Mouse (Mus musculus): ENCODE results near the gene Scnn1g.

The Scnn1g gene

DNA sequence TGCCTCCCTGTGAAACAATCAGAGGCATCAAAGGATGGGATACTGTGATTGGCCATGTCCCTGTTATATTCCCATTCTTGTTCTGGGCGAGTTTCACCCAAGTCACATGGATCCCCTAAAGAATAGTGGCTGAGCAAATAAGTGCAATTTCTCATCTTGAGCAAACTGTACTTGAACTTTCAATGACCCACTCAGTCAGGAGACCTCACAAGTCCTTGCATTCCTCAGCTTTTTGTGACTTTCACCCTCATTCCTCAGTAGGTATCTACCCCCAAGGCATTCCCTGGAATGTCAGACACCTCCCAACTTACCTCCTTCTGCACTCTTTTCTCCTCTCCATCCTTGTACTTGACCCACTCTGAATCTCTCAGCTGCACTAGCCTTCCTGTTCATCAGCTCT is 44.3 kb downstream of the Scnn1g start:
- no peak for DNase-seq (ENCODE audit: low spot score in 2 of 2)

DNA sequence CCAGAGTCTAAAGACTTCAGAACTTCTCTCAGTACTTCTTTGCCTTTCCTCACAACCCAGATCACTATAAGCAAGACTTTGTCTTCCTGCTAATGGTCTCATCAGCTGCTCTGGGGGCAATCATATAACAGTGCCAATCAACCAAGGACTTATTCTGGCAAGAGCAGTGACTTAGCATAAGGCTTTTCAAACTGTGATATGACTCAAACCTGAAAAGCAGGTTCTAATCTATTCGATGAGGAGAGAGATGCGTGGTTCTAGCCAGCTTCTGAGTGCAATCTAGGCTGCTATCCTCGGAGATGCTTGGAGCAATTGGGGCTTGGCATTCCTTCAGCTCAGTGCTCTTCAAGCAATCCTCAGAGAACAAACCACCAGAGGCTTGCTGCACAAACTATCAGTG is 44.7 kb downstream of the Scnn1g start:
- DNase-seq (ENCODE audit: low spot score in 2 of 2), result no peak

DNA sequence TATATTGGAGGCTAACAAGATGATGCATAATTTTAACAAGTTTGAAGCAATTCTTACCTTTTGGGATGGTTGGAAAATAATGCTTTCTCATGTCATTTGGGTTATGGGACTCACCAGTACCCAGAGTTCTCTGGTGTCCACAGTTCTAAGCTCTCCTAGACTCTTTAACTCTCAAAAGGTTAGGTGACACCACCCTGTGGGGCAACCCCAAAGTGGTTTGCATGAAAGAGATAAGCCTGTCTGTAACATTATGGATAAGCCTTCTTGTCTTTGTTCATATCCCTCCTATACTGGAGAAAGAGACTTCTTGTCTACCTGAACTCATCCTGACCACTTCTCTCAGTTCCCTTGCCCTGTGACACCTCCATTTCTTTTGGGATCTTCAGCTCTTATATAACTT is 45.1 kb downstream of the Scnn1g start:
- no peak for DNase-seq (ENCODE audit: low spot score in 2 of 2)

DNA sequence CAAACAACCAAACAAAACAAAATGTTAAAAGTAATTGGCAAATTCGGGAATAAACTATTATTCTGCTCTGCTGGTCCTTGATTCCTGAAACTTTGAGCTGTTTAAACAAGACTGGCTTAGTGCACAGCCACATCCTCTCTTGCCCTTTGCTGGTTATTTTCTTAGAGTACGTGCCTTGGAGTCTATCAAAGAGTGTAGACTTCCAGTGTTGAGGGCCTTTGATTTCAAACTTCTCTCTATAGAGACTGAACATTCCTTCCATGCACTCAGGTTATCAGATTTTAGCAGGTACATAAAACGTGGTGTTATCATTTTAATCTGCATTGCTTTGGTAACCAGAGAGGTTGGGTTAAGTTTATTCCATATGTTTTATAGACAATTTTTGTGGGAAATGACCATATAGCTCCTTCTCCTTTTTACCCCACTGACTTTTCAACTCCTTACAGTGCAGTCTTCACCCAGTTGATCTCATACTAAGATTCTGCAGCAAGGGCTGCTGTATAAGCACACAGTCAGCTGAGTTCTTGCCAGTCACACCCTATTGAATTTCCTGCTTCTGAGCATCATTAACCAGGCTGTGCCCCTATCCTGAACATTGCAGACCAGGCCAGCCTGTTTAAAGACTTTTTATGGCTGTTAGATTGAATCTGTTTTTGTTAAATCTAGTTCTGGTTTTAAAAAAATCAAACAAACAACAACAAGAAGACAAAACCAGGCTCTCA is 48.1 kb downstream of the Scnn1g start:
- no peak for DNase-seq (ENCODE audit: low spot score in 2 of 2)

DNA sequence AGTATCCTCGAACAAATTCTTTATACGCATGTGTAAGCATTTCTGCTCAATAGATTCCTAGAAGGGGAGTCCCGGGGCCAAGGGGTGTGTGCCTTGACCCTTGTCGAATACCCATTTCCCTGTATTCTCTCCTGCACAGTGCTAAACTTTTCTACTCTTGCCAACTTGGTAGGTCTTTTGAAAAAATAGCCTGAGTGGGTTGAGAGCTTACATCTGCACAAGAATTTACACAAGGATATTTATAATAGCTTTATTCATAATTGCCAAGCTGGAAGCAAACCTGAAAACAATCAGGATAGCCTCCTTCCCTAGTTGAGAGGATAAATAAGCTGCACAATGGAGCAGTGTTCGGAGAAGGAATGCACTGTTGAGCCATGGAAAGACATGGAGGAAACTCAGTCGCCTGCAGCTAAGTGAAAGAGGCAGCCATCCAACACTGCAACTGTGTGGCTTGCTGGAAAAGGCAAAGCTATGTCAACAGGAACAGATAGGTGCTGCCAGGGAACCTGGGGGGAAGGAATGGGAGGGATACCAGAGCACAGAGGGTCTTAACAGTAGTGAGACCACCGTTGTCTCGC is 51.5 kb downstream of the Scnn1g start:
- DNase-seq (ENCODE audit: low spot score in 2 of 2), result no peak

DNA sequence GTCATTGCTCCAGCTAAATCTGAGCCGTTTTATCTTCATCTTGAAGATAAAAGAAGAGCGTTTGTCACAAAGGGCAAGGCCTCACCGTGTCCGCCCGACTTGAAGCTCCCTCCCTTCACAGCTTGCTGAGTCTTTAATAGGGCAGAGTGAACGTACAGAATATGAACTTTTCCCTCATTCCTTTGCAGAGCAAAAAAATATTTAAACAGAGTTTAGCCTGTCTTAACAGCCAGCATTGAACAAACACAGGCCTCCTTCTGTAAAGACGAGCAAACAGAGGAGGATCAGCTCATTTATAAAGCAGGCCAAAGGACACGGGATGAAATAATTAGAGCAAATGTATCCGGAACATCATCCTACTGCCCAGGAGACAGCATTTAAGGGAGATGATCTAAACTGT is 63.5 kb downstream of the Scnn1g start:
- DNase-seq (ENCODE audit: low spot score in 2 of 2), result no peak

DNA sequence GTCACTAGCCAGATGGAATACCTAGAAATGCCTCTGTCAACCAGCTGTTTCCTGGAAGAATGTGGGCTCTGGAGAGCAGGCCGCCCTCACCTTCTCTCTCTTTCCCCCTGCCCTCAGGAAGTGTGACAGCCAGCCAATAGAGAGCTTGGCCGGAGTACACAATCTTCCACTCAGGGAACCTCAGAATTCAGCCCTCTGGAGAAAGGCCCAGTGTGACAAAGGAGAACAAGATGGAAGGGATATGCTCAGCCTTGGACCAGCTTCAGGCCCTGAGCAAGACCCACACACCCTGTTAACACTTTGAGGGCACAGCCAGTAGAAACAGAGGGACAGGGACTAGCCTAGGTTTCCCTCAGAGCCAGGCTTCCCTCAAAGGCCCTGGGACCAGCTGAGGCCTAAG is 68.2 kb downstream of the Scnn1g start:
- DNase-seq (ENCODE audit: low spot score in 2 of 2), result peak in 1 of 2 experiments; percentile 32

DNA sequence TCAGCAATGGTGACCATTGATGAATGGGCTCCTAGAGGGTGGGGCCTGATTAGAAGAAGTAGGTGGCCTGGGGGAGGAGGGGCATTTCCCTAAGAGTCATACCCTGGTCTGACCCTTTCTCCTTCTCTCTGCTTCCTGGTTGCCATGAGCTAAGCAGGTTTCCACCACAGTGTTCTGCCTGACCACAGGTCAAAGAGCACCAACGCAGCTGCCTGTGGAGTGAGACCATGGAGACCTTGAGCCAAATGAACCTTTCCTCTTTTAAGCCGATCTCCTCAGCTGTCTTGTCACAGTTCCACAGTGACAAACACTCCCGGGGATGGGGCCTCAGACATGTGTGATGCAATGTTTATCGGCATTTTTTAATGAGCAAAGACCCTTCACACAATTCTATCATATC is 68.7 kb downstream of the Scnn1g start:
- no peak for DNase-seq (ENCODE audit: low spot score in 2 of 2)

DNA sequence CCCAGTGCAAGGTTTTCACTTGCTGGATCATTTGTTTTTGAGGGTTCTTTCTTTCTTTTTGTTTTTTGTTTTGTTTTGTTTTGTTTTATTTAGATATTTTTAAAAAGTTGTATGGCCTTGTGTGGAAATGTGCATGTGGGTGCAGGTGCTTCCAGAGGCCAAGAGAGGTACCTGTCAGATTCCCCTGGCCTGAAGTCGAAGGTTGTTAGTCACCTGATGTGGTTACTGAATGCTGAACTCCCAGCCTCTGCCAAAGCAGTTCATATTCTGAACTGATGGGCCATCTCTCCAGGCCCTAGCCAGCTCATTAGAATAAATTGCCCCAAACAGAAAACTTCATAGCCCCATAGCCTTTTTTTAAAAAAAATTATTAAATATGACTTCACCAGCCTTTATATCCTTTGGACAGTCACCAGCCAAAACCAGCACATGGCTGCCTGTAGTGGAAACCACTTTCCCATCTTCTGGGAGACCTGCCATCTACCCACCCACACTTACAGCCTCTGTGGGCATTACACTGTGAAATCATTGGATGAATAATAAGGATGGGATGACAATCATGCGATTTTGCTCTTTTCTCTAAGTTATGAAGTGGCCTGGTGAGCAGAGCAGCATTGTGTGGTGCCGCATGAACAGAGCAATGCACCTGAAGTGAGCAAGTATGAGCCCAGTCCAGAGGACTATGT is 71.7 kb downstream of the Scnn1g start:
- no peak for DNase-seq (ENCODE audit: low spot score in 2 of 2)

DNA sequence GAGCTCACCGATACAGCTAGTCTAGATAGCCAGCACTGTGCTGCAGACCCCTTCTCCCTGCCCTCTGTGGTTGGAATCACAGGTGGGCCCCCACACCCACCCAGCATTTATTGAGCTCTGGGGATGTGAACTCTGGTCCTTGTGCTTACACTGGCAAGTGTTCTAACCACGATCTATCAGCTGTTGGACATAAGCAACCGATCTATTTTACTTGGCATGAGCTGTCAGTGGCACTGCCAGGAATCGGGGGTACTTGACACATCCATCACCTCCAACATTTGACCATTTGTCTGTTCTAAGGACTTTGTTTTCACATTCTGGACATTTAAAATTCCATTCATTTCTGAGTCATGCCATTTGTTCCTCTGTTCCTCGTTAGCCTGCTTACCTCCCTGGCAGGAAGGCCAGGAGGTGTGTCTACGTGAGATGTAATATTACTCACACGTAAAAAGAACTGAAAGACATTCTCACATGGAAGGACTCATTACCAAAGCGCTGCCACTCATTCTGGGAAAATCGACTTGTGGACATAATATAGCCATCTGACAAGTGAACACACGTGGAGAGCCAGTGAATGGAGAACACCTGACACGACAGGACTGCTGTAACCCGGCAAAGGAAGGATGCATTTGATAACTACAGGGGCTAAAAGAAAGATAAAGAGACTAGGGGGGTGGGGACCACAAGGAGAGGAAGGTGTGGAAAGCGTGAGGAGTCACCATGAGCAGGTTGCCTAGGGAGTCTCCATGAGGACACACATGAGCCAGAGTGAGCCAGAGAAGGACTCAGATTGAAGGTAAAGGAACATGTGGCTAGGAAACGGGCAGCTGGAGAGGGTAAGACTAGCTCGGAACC is 73.7 kb downstream of the Scnn1g start:
- DNase-seq (ENCODE audit: low spot score in 2 of 2), result no peak

All from urinary bladder, postnatal 4 days (tissue).